Mouse (Mus musculus): ENCODE measurements around the gene Mrpl53. TPM values are rescaled to one million over a fixed set of nuclear protein-coding genes. Genes with fewer than 3 reads are reported as not detected.

The Mrpl53 gene
- polyA plus RNA-seq, 1 experiment from 2014 or later = 137 TPM

DNA sequence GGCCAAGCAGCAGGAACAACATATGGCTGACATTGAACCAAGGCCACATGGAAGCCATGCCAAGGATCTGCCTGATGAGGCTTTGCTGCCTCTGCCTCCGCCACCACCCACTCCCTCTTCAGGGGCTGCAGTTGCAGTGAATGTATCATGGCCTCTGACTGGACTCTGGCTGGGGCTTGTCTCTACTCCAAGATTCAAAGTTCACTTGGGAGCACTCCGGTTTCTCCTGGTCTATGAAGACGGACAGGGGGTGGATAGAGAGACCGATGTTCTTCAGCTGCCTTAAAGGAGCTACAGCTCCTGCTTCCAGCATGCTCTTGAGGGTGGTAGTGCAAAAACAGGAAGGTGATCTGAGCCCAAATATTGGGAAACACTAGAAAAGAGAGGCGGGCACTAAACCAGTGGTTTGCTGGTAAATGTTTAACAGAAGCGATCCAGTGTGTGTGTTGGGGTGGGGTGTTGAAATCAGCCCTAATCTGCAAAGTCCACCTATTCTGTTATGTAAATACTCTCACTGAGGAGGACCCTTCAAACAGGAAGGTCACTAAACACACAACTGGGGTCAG, 22.7 kb downstream of the Mrpl53 start:
- no peaks in the 10 kb centered on the region for H3K36me3 ChIP-seq
- H3K9me3 ChIP-seq = no peaks in the 10 kb centered on the region
- ATAC-seq = no peak
- WGBS = 82% methylated on average over 6 of the region's 6 CpGs
- peaks cover 11% of the 10 kb centered on the region for H3K4me1 ChIP-seq (replicated peaks)
- no peak overlapping the region for H3K4me3 ChIP-seq (replicated peaks)
- no peak overlapping the region for H3K27ac ChIP-seq
- peaks cover 18% of the 10 kb centered on the region for H3K27me3 ChIP-seq
- no peak overlapping the region for H3K4me2 ChIP-seq (replicated peaks)
- H3K9ac ChIP-seq (replicated peaks) = no peak overlapping the region

DNA sequence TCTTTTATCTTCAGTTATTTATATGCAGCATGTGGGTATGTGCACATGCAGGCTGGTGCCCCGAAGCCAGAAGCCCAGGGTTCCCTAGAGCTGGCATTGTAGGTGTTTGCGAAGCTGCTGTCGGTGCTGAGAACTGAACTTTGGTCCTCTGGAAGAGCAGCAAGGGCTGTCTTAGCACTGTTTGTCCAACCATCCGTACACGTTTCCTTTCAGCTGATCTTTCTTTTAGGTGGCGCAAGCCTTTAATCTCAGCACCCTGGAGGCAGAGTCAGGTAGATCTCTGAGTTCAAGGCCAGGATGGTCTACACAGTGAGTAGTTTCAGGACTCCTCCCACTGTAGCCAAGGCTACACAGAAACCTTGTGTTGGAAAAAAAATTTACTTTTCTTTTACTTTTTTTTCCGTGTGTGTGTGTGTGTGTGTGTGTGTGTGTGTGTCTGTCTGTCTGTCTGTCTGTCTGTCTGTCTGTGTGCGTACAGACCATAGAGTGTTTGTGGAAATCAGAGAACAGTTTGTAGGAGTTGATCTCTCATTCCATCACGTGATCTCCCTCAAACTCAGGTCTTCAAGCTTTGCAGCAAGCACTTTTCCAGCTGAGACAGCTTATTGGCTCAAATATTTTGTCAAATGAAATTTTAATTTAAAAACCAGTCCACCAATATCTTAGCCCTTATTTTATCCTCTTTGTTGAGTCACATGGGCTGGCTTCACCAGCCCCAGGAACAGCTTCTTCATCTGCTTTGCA, 23.5 kb downstream of the Mrpl53 start:
- Histone ChIP-seq H3K27ac (no peak overlapping the region), H3K9me3 (no peaks in the 10 kb centered on the region), H3K9ac (replicated peaks) (no peak overlapping the region), H3K27me3 (peaks cover 19% of the 10 kb centered on the region), H3K4me3 (replicated peaks) (no peak overlapping the region), H3K36me3 (no peaks in the 10 kb centered on the region), H3K4me1 (replicated peaks) (peaks cover 19% of the 10 kb centered on the region), H3K4me2 (replicated peaks) (no peak overlapping the region)
- ATAC-seq = no peak
- WGBS = 88% methylated on average over 9 of the region's 9 CpGs

DNA sequence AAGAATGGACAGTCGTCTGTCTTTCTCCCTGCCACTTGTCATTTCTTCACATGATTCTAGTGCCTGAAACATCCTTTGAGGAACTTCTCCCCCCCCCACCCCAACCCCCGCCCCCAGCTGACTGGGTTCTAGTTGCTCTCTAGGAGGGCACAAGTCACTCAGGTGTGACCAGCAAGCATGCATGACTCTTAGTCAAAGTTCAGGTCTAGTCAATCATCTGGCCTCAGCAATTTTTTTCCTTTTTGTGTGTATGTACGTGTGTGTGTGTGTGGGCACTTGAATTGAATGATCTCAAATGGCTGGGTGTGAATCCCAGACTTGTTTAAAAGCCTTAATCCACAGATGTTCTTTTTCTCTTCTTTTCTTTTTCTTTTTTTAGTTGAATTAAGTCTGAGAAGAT, 25.4 kb downstream of the Mrpl53 start:
- no peak overlapping the region for H3K4me2 ChIP-seq (replicated peaks)
- H3K4me1 ChIP-seq (replicated peaks) = peaks cover 38% of the 10 kb centered on the region
- ATAC-seq = no peak
- H3K9me3 ChIP-seq = no peaks in the 10 kb centered on the region
- peaks cover 19% of the 10 kb centered on the region for H3K27me3 ChIP-seq
- 64% methylated on average over 3 of the region's 3 CpGs for WGBS
- H3K9ac ChIP-seq (replicated peaks) = no peak overlapping the region
- no peaks in the 10 kb centered on the region for H3K36me3 ChIP-seq
- H3K27ac ChIP-seq = no peak overlapping the region
- H3K4me3 ChIP-seq (replicated peaks) = no peak overlapping the region

DNA sequence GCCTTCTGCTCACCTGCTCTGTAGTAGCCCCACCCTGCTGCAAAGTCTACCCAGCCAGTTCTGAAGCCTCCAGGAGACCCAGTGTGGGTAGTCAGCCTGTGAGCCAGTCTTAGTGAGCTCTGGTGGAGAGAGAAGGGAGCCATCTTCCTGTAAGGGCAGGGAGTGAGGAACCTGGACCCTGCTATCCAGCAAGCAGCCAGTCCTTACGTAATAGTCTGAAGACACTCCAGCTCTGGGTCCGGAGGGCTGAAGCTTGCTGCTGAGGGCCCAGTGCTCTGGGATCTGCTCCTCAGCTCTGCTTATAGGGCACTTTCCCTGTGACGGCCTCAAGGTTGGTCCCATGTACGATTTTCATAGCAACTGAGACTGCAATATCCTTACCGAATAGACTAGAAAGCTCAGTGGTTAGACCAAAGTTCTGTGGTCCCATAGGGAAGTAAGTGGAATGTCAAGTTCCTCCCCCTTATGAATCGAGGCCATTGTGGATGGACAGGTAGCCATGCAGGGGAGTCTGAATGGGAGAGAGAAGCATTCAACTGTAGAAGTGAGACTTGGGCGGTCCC, 26.2 kb downstream of the Mrpl53 start, which contains the start of gene Rtkn:
Rtkn (plus strand) TSS at position 513 of the 563 bp plus-strand sequence.
- WGBS = 58% methylated on average over 7 of the region's 7 CpGs
- Histone ChIP-seq H3K4me3 (replicated peaks) (peak within 1 kb of the TSS; percentile 47), H3K4me2 (replicated peaks) (peak within 1 kb of the TSS; percentile 67), H3K36me3 (no peaks in the 10 kb centered on the region), H3K27ac (no peak within 1 kb of the TSS), H3K9ac (replicated peaks) (peak within 1 kb of the TSS; percentile 57), H3K4me1 (replicated peaks) (peaks cover 40% of the 10 kb centered on the region), H3K27me3 (peaks cover 19% of the 10 kb centered on the region), H3K9me3 (no peaks in the 10 kb centered on the region)
- ATAC-seq = no peak

GRCm38 (mm10) chr6:83135571-83136161, 26.8 kb downstream of the Mrpl53 start:
- Histone ChIP-seq H3K4me1 (replicated peaks) (peaks cover 40% of the 10 kb centered on the region), H3K27ac (no peak overlapping the region), H3K4me3 (replicated peaks) (peak overlapping the region; percentile 47), H3K27me3 (peaks cover 19% of the 10 kb centered on the region), H3K9ac (replicated peaks) (peak overlapping the region; percentile 57), H3K4me2 (replicated peaks) (peak overlapping the region; percentile 67), H3K9me3 (no peaks in the 10 kb centered on the region), H3K36me3 (no peaks in the 10 kb centered on the region)
- ATAC-seq = no peak
- 5% methylated on average over 37 of the region's 37 CpGs for WGBS

DNA sequence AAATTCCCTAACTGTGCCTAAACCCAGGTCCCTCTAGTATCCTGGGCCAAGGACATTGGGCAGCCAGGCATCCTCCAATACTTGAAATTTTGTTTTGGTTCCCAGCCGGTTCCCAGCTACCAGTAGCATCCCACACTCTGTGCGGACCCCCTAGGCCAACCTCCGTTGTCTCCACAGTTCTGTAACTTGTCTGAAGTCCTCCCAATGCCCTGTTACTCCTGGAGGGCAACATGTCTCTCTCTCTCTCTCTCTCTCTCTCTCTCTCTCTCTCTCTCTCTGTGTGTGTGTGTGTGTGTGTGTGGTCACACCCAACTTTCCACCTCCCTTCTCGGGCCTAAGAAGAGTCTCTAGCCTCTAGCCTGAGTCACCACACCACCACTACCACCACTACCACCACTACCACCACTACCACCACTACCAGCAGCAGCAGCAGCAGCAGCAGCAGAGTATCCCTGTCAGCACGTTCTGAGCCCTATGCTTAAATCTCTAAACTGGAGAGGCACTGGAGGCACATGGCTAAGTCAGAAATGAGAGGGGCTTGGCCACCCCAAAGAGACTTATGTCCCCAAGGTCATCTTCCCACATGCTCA, 27.5 kb downstream of the Mrpl53 start:
- H3K4me3 ChIP-seq (replicated peaks) = peak overlapping the region; percentile 47
- WGBS = 9% methylated on average over 5 of the region's 5 CpGs
- peak overlapping the region; percentile 67 for H3K4me2 ChIP-seq (replicated peaks)
- peak overlapping the region; percentile 80 for H3K9ac ChIP-seq (replicated peaks)
- no peaks in the 10 kb centered on the region for H3K9me3 ChIP-seq
- ATAC-seq = peak; percentile 29
- peak overlapping the region; percentile 93 for H3K27ac ChIP-seq
- H3K36me3 ChIP-seq = no peaks in the 10 kb centered on the region
- peaks cover 40% of the 10 kb centered on the region for H3K4me1 ChIP-seq (replicated peaks)
- peaks cover 21% of the 10 kb centered on the region for H3K27me3 ChIP-seq

GRCm38 (mm10) chr6:83136881-83137575, 28.2 kb downstream of the Mrpl53 start:
- H3K9ac ChIP-seq (replicated peaks) = peak overlapping the region; percentile 80
- peak overlapping the region; percentile 47 for H3K4me3 ChIP-seq (replicated peaks)
- H3K27ac ChIP-seq = peak overlapping the region; percentile 93
- H3K27me3 ChIP-seq = peaks cover 21% of the 10 kb centered on the region
- WGBS = 1% methylated on average over 26 of the region's 26 CpGs
- H3K9me3 ChIP-seq = no peaks in the 10 kb centered on the region
- peaks cover 45% of the 10 kb centered on the region for H3K4me1 ChIP-seq (replicated peaks)
- peak; percentile 78 for ATAC-seq
- peak overlapping the region; percentile 67 for H3K4me2 ChIP-seq (replicated peaks)
- no peaks in the 10 kb centered on the region for H3K36me3 ChIP-seq

GRCm38 (mm10) chr6:83137576-83137950, 28.7 kb downstream of the Mrpl53 start:
- Histone ChIP-seq H3K4me1 (replicated peaks) (peaks cover 50% of the 10 kb centered on the region), H3K27me3 (peaks cover 21% of the 10 kb centered on the region), H3K27ac (peak overlapping the region; percentile 93), H3K36me3 (no peaks in the 10 kb centered on the region), H3K9ac (replicated peaks) (peak overlapping the region; percentile 80), H3K4me3 (replicated peaks) (peak overlapping the region; percentile 47), H3K9me3 (no peaks in the 10 kb centered on the region), H3K4me2 (replicated peaks) (peak overlapping the region; percentile 67)
- 2% methylated on average over 12 of the region's 12 CpGs for WGBS
- ATAC-seq = peak; percentile 65

DNA sequence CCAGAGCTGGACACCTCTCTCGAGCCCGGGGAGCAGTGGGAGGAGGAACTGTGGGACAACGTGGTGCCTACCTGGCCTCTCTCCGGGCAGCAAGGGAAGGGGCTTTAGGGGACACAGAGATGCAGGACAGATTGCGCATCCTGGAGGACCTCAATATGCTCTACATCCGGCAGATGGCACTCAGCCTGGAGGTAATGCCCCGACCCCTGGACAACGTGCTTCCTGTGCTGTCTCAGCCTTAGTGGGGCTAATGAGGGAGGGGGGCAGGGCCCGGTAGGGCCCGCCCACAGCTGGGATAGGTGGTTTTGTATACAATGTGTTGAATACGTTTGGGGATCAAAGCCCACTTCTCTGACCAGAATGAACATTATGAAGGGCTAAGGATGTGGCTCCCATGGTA, 29.2 kb downstream of the Mrpl53 start:
- Histone ChIP-seq H3K4me2 (replicated peaks) (peak overlapping the region; percentile 67), H3K4me1 (replicated peaks) (peaks cover 54% of the 10 kb centered on the region), H3K9ac (replicated peaks) (peak overlapping the region; percentile 80), H3K27ac (peak overlapping the region; percentile 93), H3K36me3 (no peaks in the 10 kb centered on the region), H3K27me3 (peaks cover 21% of the 10 kb centered on the region), H3K9me3 (no peaks in the 10 kb centered on the region), H3K4me3 (replicated peaks) (peak overlapping the region; percentile 47)
- ATAC-seq = peak; percentile 29
- under 1% methylated on average over 11 of the region's 11 CpGs for WGBS

DNA sequence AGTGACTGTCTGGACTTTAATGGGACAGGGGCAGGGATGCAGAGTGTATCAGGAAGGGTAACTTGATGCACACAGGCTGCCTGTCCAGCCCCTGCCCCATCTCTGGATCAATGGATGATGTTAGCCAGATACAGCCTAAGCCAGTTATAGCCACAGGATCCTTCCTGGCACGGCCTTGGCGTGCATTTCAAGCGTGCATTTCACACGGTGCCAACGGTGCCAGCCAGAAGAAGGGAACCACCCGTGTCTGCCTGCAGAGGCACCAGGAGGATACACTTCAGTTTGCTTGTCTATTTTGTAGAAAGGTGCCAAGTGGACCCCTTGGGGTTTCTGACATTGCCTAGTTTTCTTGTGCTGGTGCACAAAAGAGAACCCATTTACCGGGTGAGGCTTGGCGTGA, 31.2 kb downstream of the Mrpl53 start:
- H3K36me3 ChIP-seq = no peaks in the 10 kb centered on the region
- no peak overlapping the region for H3K4me3 ChIP-seq (replicated peaks)
- peaks cover 55% of the 10 kb centered on the region for H3K4me1 ChIP-seq (replicated peaks)
- no peak for ATAC-seq
- H3K27ac ChIP-seq = no peak overlapping the region
- H3K9me3 ChIP-seq = no peaks in the 10 kb centered on the region
- peaks cover 18% of the 10 kb centered on the region for H3K27me3 ChIP-seq
- no peak overlapping the region for H3K4me2 ChIP-seq (replicated peaks)
- no peak overlapping the region for H3K9ac ChIP-seq (replicated peaks)
- 96% methylated on average over 8 of the region's 8 CpGs for WGBS

GRCm38 (mm10) chr6:83141636-83142035, 32.8 kb downstream of the Mrpl53 start:
- H3K4me3 ChIP-seq (replicated peaks) = no peak overlapping the region; the same call in 1 of the 2 replicates
- peaks cover 43% of the 10 kb centered on the region for H3K4me1 ChIP-seq (replicated peaks)
- no peak overlapping the region for H3K27ac ChIP-seq
- H3K9me3 ChIP-seq = no peaks in the 10 kb centered on the region
- WGBS = 29% methylated on average over 4 of the region's 4 CpGs
- H3K36me3 ChIP-seq = 0 out of 2 replicates have a peak, but pooled peaks cover under 1% of the 10 kb centered on the region
- H3K9ac ChIP-seq (replicated peaks) = peak overlapping the region; percentile 65
- H3K4me2 ChIP-seq (replicated peaks) = peak overlapping the region; percentile 66
- no peak for ATAC-seq
- H3K27me3 ChIP-seq = 0 out of 2 replicates have a peak, but pooled peaks cover 2% of the 10 kb centered on the region
